ENCODE assay signal across 10 mouse cellular contexts in genomic region chr2:60801571-60802155, GRCm38 (mm10).
DNase-seq lines count a peak whose midpoint lies in the region; ATAC-seq and TF ChIP-seq lines count a peak whose summit lies in the region.
"Had no signal": no experiment of that assay in that cellular context is flagged by ENCODE, and none has a peak within 500 bp of the region (broad histone marks: within the 10 kb centered on the region; RNA-seq: fewer than 3 reads in every experiment).

No protein-coding gene starts in this region.

- 43% methylated on average over 12 of the region's 12 CpGs for WGBS in hindbrain, embryonic 10.5 days
- WGBS in hindbrain, embryonic 11.5 days: 49% methylated on average over 12 of the region's 12 CpGs
- 34% methylated on average over 12 of the region's 12 CpGs for WGBS in embryonic facial prominence, embryonic 11.5 days
- 54% methylated on average over 12 of the region's 12 CpGs for WGBS in hindbrain, postnatal 0 days
- WGBS in midbrain, embryonic 11.5 days: 11% methylated on average over 12 of the region's 12 CpGs

- peaks cover 61% of the 10 kb centered on the region for H3K4me1 ChIP-seq in hindbrain, embryonic 10.5 days (replicated peaks)
- H3K4me1 ChIP-seq in hindbrain, embryonic 11.5 days (replicated peaks; ENCODE audit: control insufficient read depth, insufficient read depth, low read length): no peaks in the 10 kb centered on the region
- H3K4me1 ChIP-seq in embryonic facial prominence, embryonic 11.5 days (ENCODE audit: control insufficient read depth, insufficient read depth, low read length): peaks cover 6% of the 10 kb centered on the region
- H3K4me1 ChIP-seq in hindbrain, postnatal 0 days (ENCODE audit: insufficient read depth, low read length): peaks cover 5% of the 10 kb centered on the region
- peaks cover 23% of the 10 kb centered on the region for H3K4me1 ChIP-seq in midbrain, embryonic 11.5 days (ENCODE audit: control insufficient read depth, insufficient read depth, low read length)

- TF ChIP-seq CTCF in hindbrain, postnatal 0 days (IDR thresholded peaks at IDR 0.05; ENCODE audit: low read depth): no peak

- peak overlapping the region; percentile 33; the same call in 1 of the 2 replicates for H3K4me3 ChIP-seq in hindbrain, embryonic 10.5 days
- no peak overlapping the region for H3K4me3 ChIP-seq in hindbrain, embryonic 11.5 days (ENCODE audit: low read depth, low read length)
- no peak overlapping the region for H3K4me3 ChIP-seq in embryonic facial prominence, embryonic 11.5 days (ENCODE audit: low read depth, low read length)
- H3K4me3 ChIP-seq in hindbrain, postnatal 0 days (ENCODE audit: low read length): no peak overlapping the region
- H3K4me3 ChIP-seq in midbrain, embryonic 11.5 days (ENCODE audit: low read depth, low read length): no peak overlapping the region

- no peak for DNase-seq in hindbrain, embryonic 10.5 days (ENCODE audit: low spot score)
- DNase-seq in hindbrain, embryonic 11.5 days (ENCODE audit: low spot score): no peak
- no peak for DNase-seq in embryonic facial prominence, embryonic 11.5 days (ENCODE audit: low spot score)
- DNase-seq in hindbrain, postnatal 0 days (ENCODE audit: low spot score): no peak
- peak; percentile 88 for DNase-seq in midbrain, embryonic 11.5 days (ENCODE audit: low spot score, missing footprints)
- DNase-seq in ovary, postnatal 10 days (ENCODE audit: low spot score): no peak
- no peak for DNase-seq in frontal cortex, postnatal 14 days (ENCODE audit: low spot score in 2 of 2)
- DNase-seq in thymus, postnatal 14 days: no peak
- DNase-seq: thymus, postnatal 25 days had no signal

- no peak overlapping the region for H3K9ac ChIP-seq in hindbrain, embryonic 11.5 days (ENCODE audit: low read depth, low read length)
- H3K9ac ChIP-seq in embryonic facial prominence, embryonic 11.5 days (replicated peaks; ENCODE audit: low read length): no peak overlapping the region
- H3K9ac ChIP-seq in hindbrain, postnatal 0 days (replicated peaks; ENCODE audit: low read length): no peak overlapping the region
- H3K9ac ChIP-seq in midbrain, embryonic 11.5 days (ENCODE audit: low read length): no peak overlapping the region

- no peak overlapping the region for H3K27ac ChIP-seq in hindbrain, embryonic 10.5 days
- no peak overlapping the region for H3K27ac ChIP-seq in hindbrain, embryonic 11.5 days (ENCODE audit: low read depth, low read length)
- peak overlapping the region; percentile 20; the same call in 1 of the 2 replicates for H3K27ac ChIP-seq in embryonic facial prominence, embryonic 11.5 days (replicated peaks; ENCODE audit: low read depth, low read length)
- no peak overlapping the region for H3K27ac ChIP-seq in hindbrain, postnatal 0 days
- H3K27ac ChIP-seq in midbrain, embryonic 11.5 days (ENCODE audit: low read depth, low read length): no peak overlapping the region
- H3K27ac ChIP-seq: macrophage had no signal

- no peaks in the 10 kb centered on the region for H3K36me3 ChIP-seq in hindbrain, embryonic 10.5 days
- no peaks in the 10 kb centered on the region for H3K36me3 ChIP-seq in hindbrain, embryonic 11.5 days (ENCODE audit: control insufficient read depth, insufficient read depth, low read length)
- no peaks in the 10 kb centered on the region for H3K36me3 ChIP-seq in embryonic facial prominence, embryonic 11.5 days (replicated peaks; ENCODE audit: control insufficient read depth, insufficient read depth, low read depth, low read length)
- H3K36me3 ChIP-seq in hindbrain, postnatal 0 days (ENCODE audit: insufficient read depth, low read length): no peaks in the 10 kb centered on the region
- H3K36me3 ChIP-seq in midbrain, embryonic 11.5 days (ENCODE audit: control insufficient read depth, insufficient read depth, low read length): no peaks in the 10 kb centered on the region

- H3K27me3 ChIP-seq in hindbrain, embryonic 10.5 days (ENCODE audit: insufficient read depth, poor library complexity, severe bottlenecking): peaks cover 27% of the 10 kb centered on the region
- no peaks in the 10 kb centered on the region for H3K27me3 ChIP-seq in hindbrain, embryonic 11.5 days (ENCODE audit: control insufficient read depth, insufficient read depth, low read length)
- no peaks in the 10 kb centered on the region for H3K27me3 ChIP-seq in embryonic facial prominence, embryonic 11.5 days (ENCODE audit: control insufficient read depth, insufficient read depth, low read length)
- no peaks in the 10 kb centered on the region for H3K27me3 ChIP-seq in hindbrain, postnatal 0 days (ENCODE audit: insufficient read depth, low read length)
- H3K27me3 ChIP-seq in midbrain, embryonic 11.5 days (ENCODE audit: control insufficient read depth, insufficient read depth, low read length): peaks cover 42% of the 10 kb centered on the region

- ATAC-seq in hindbrain, embryonic 11.5 days (ENCODE audit: low FRiP score): no peak
- ATAC-seq in embryonic facial prominence, embryonic 11.5 days (replicated peaks; ENCODE audit: insufficient number of reproducible peaks, low FRiP score, low TSS enrichment, low read depth): no peak
- no peak for ATAC-seq in hindbrain, postnatal 0 days
- peak; percentile 36; the same call in 1 of the 2 replicates for ATAC-seq in midbrain, embryonic 11.5 days (ENCODE audit: low FRiP score)

- H3K9me3 ChIP-seq in hindbrain, embryonic 10.5 days: no peaks in the 10 kb centered on the region
- H3K9me3 ChIP-seq in hindbrain, embryonic 11.5 days (ENCODE audit: control insufficient read depth, low read length): no peaks in the 10 kb centered on the region
- no peaks in the 10 kb centered on the region for H3K9me3 ChIP-seq in embryonic facial prominence, embryonic 11.5 days (replicated peaks; ENCODE audit: control insufficient read depth, low read length)
- no peaks in the 10 kb centered on the region for H3K9me3 ChIP-seq in hindbrain, postnatal 0 days (ENCODE audit: low read length)
- no peaks in the 10 kb centered on the region for H3K9me3 ChIP-seq in midbrain, embryonic 11.5 days (ENCODE audit: control insufficient read depth, low read length)

- no peak overlapping the region for H3K4me2 ChIP-seq in hindbrain, embryonic 11.5 days (replicated peaks; ENCODE audit: low read depth, low read length)
- no peak overlapping the region; the same call in 1 of the 2 replicates for H3K4me2 ChIP-seq in embryonic facial prominence, embryonic 11.5 days (ENCODE audit: low read depth, low read length)
- peak overlapping the region; percentile 46; the same call in 1 of the 2 replicates for H3K4me2 ChIP-seq in hindbrain, postnatal 0 days (ENCODE audit: low read depth, low read length)
- H3K4me2 ChIP-seq in midbrain, embryonic 11.5 days: peak overlapping the region; percentile 38

Comparison
In these comparisons a context has a peak if more than half of its experiments do, and no peak if none do; other contexts are left out.
1. H3K4me2 ChIP-seq: peak in hindbrain, postnatal 0 days (single experiment) and midbrain, embryonic 11.5 days (single experiment); none in hindbrain, embryonic 11.5 days (single experiment) and embryonic facial prominence, embryonic 11.5 days (single experiment).